Mouse (Mus musculus) B cell, adult (primary cell): Measurements from ENCODE around the gene Gm21541. TPM values are rescaled to one million over a fixed set of nuclear protein-coding genes. Genes with fewer than 3 reads are reported as not detected.

Experiments
- total RNA-seq: library from RNA; stranded (reverse); gene quantifications from 4 replicates; pipeline ENCODE4 v1.2.4, GENCODE M21; 2023; ENCODE audit not compliant: inconsistent age

Gene Gm21541
- not detected in 4 replicates for total RNA-seq

GRCm38 (mm10) chr4:41903310-41903709 lies at the start of gene Gm21541:
Gene Gm21541, plus strand, starts transcription at chr4:41903610.

GRCm38 (mm10) chr4:41941272-41941671 lies 37.9 kb downstream of the Gm21541 start, which contains the start of gene Gm20878:
Gene Gm20878, plus strand, starts transcription at chr4:41941572.

Other genes starting within 250 kb of the Gm21541 start
- gene Cntfr, start 206.5 kb upstream of the Gm21541 start, total RNA-seq = not detected in 4 replicates
- gene Il11ra1, start 203.6 kb upstream of the Gm21541 start, total RNA-seq = 13.9 to 18.6 TPM (median 15.3 TPM) in 4 replicates
- 30.3 to 35.1 TPM (median 34.0 TPM) in 4 replicates for gene Rpp25l, start 190.1 kb upstream of the Gm21541 start, total RNA-seq
- gene Dctn3, start 180.4 kb upstream of the Gm21541 start, total RNA-seq = 50.6 to 69.0 TPM (median 61.6 TPM) in 4 replicates
- gene Arid3c, start 172.5 kb upstream of the Gm21541 start, total RNA-seq = not detected in 4 replicates
- 52.6 to 62.3 TPM (median 55.4 TPM) in 4 replicates for gene Galt, start 148.4 kb upstream of the Gm21541 start, total RNA-seq
- gene Sigmar1, start 147.5 kb upstream of the Gm21541 start, total RNA-seq = 16.1 to 19.6 TPM (median 18.2 TPM) in 4 replicates
- gene Ccl27a, start 129.4 kb upstream of the Gm21541 start, total RNA-seq = 8.4 to 14.2 TPM (median 11.9 TPM) in 4 replicates
- gene Gm20878, start 38.0 kb downstream of the Gm21541 start, total RNA-seq = 1.4 to 8.2 TPM (median 1.9 TPM) in 4 replicates
- not detected in 4 replicates for gene Fam205a4, start 62.4 kb downstream of the Gm21541 start, total RNA-seq
- gene Gm21093, start 131.1 kb downstream of the Gm21541 start, total RNA-seq = not detected in 4 replicates
- gene Gm3893, start 187.6 kb downstream of the Gm21541 start, total RNA-seq = not detected in 4 replicates
- not detected in 4 replicates for gene Gm13304, start 211.2 kb downstream of the Gm21541 start, total RNA-seq
- gene Gm13306, start 249.8 kb downstream of the Gm21541 start, total RNA-seq = not detected in 4 replicates